Mouse (Mus musculus) stomach, embryonic 15.5 days (tissue): ENCODE measurements around the gene P2rx3. TPM values are rescaled to one million over a fixed set of nuclear protein-coding genes. Genes with fewer than 3 reads are reported as not detected.

Source experiments
- polyA plus RNA-seq: library from polyadenylated mRNA; unstranded; fragments of >200 nt; fragmentation: Nextera tagmentation; extraction: Ambion mirVana; gene quantifications from 2 replicates; pipeline ENCODE4 v1.2.1, GENCODE M21; 2015

P2rx3 gene
- polyA plus RNA-seq, 1 experiment from 2014 or later: 1.6 TPM

Other genes with a start within 250 kb of the P2rx3 start
- gene Ube2l6, start 238.6 kb downstream of the P2rx3 start, polyA plus RNA-seq: 52.7 and 79.0 TPM in 2 replicates
- gene Smtnl1, start 214.8 kb downstream of the P2rx3 start, polyA plus RNA-seq: 0.08 and 0.19 TPM in 2 replicates
- gene Timm10, start 210.5 kb downstream of the P2rx3 start, polyA plus RNA-seq: 47.2 and 50.4 TPM in 2 replicates
- 19.5 and 26.3 TPM in 2 replicates for gene Slc43a1, start 198.6 kb downstream of the P2rx3 start, polyA plus RNA-seq
- gene Rtn4rl2, start 150.8 kb downstream of the P2rx3 start, polyA plus RNA-seq: 0.85 and 0.91 TPM in 2 replicates
- 44.8 and 47.4 TPM in 2 replicates for gene Slc43a3, start 100.9 kb downstream of the P2rx3 start, polyA plus RNA-seq
- 1.8 and 4.0 TPM in 2 replicates for gene Prg2, start 57.0 kb downstream of the P2rx3 start, polyA plus RNA-seq
- gene Prg3, start 49.2 kb downstream of the P2rx3 start, polyA plus RNA-seq: 0.51 TPM in 1 of 2 replicates, not detected in the other
- 242 and 244 TPM in 2 replicates for gene Ssrp1, start 228 bp downstream of the P2rx3 start, polyA plus RNA-seq
- gene Tnks1bp1, start 10.6 kb upstream of the P2rx3 start, polyA plus RNA-seq: 38.6 and 48.4 TPM in 2 replicates
- 65.3 and 72.1 TPM in 2 replicates for gene Aplnr, start 98.8 kb upstream of the P2rx3 start, polyA plus RNA-seq
- 2.8 and 3.5 TPM in 2 replicates for gene Lrrc55, start 159.7 kb upstream of the P2rx3 start, polyA plus RNA-seq